Mouse (Mus musculus) intestine, embryonic 16.5 days (tissue): ENCODE results near the gene Fgfr2. TPM values are rescaled to one million over a fixed set of nuclear protein-coding genes. Genes with fewer than 3 reads are reported as not detected.

ENCODE experiments used
- ATAC-seq: fragments of 200-750 bp; cut with Nextera tagmentation; 2 replicates; pipeline ENCODE4 v1.8.0; 2017; ENCODE audit warnings: moderate TSS enrichment, moderate library complexity
- H3K27ac ChIP-seq: fragments of 300-500 bp; sonication (generic); 2 replicates; pipeline ENCODE4 v1.5.1; 2014; ENCODE audit warnings: mild to moderate bottlenecking, low read length
- H3K27me3 ChIP-seq: fragments of 300-500 bp; sonication (generic); replicated peaks from 2 replicates; pipeline ENCODE4 v1.6.1; 2014; ENCODE audit warnings: low read length, control low read depth, mixed read lengths; ENCODE audit not compliant: control insufficient read depth, insufficient read depth
- H3K36me3 ChIP-seq: fragments of 300-500 bp; sonication (generic); 2 replicates; pipeline ENCODE4 v1.6.1; 2014; ENCODE audit warnings: low read length, control low read depth; ENCODE audit not compliant: control insufficient read depth, insufficient read depth
- H3K4me1 ChIP-seq: fragments of 300-500 bp; sonication (generic); 2 replicates; pipeline ENCODE4 v1.6.1; 2014; ENCODE audit warnings: low read length, control low read depth, mixed read lengths; ENCODE audit not compliant: control insufficient read depth, insufficient read depth
- H3K4me2 ChIP-seq: fragments of 300-500 bp; sonication (generic); 2 replicates; pipeline ENCODE4 v1.6.1; 2014; ENCODE audit warnings: low read depth, low read length, control low read depth
- H3K4me3 ChIP-seq: fragments of 300-500 bp; sonication (generic); 2 replicates; pipeline ENCODE4 v1.5.1; 2014; ENCODE audit warnings: mild to moderate bottlenecking, low read length
- H3K9ac ChIP-seq: fragments of 300-500 bp; sonication (generic); 2 replicates; pipeline ENCODE4 v1.6.1; 2014; ENCODE audit warnings: low read depth, low read length
- H3K9me3 ChIP-seq: fragments of 300-500 bp; sonication (generic); 2 replicates; pipeline ENCODE4 v1.6.1; 2016; ENCODE audit warnings: low read length, control low read depth; ENCODE audit not compliant: control insufficient read depth
- WGBS: fragments of 180-500 bp; shearing (Covaris S2); extraction: QIAGEN DNeasy Blood & Tissue Kit; methylation state at CpG from one replicate; pipeline ENCODE4 v1.1.7; 2014; 5-methylcytosine and 5-hydroxymethylcytosine counted together
- polyA plus RNA-seq: library from polyadenylated mRNA; unstranded; fragments of >200 nt; fragmentation: Nextera tagmentation; extraction: Ambion mirVana; gene quantifications from 2 replicates; pipeline ENCODE4 v1.2.1, GENCODE M21; 2015

Gene Fgfr2
- polyA plus RNA-seq = 47.3 and 47.6 TPM in 2 replicates

GRCm38 (mm10) chr7:133123244-133123998, at the start of gene Fgfr2:
Gene Fgfr2 (minus strand): TSS chr7:133123350.
- peak within 1 kb of the TSS; percentile 98 for H3K9ac ChIP-seq
- WGBS = under 1% methylated on average over 38 of the region's 53 CpGs
- ATAC-seq = peak; percentile 61
- H3K36me3 ChIP-seq = no peaks in the 10 kb centered on the region
- no peaks in the 10 kb centered on the region for H3K27me3 ChIP-seq
- H3K4me3 ChIP-seq = peak within 1 kb of the TSS; percentile 94
- no peaks in the 10 kb centered on the region for H3K9me3 ChIP-seq
- H3K4me2 ChIP-seq = peak within 1 kb of the TSS; percentile 93
- peaks cover 27% of the 10 kb centered on the region for H3K4me1 ChIP-seq
- H3K27ac ChIP-seq = peak within 1 kb of the TSS; percentile 100

- Histone ChIP-seq H3K9me3 (no peaks in the 10 kb centered on the region), H3K36me3 (no peaks in the 10 kb centered on the region), H3K27me3 (no peaks in the 10 kb centered on the region), H3K9ac (no peak overlapping the region), H3K4me3 (no peak overlapping the region), H3K4me1 (no peaks in the 10 kb centered on the region), H3K4me2 (no peak overlapping the region), H3K27ac (0 out of 2 replicates have a peak overlapping the region, but pooled peaks have one; percentile 5)
- ATAC-seq = no peak
- WGBS = 73% methylated on average over 4 of the region's 4 CpGs
Measured at GRCm38 (mm10) chr7:133171403-133172032, 48.4 kb upstream of the Fgfr2 start.

GRCm38 (mm10) chr7:133168928-133169327, 45.8 kb upstream of the Fgfr2 start:
- WGBS = 83% methylated on average over 3 of the region's 3 CpGs

GRCm38 (mm10) chr7:133167903-133168302, 44.8 kb upstream of the Fgfr2 start:
- Histone ChIP-seq H3K4me2 (no peak overlapping the region), H3K9ac (no peak overlapping the region), H3K36me3 (no peaks in the 10 kb centered on the region), H3K4me3 (no peak overlapping the region), H3K27ac (no peak overlapping the region), H3K27me3 (no peaks in the 10 kb centered on the region), H3K4me1 (peaks cover 8% of the 10 kb centered on the region), H3K9me3 (no peaks in the 10 kb centered on the region)
- ATAC-seq = no peak
- 76% methylated on average over 2 of the region's 2 CpGs for WGBS

More at GRCm38 (mm10) chr7:133168928-133169327, 45.8 kb upstream of the Fgfr2 start:
- peaks cover 7% of the 10 kb centered on the region; the same call in 1 of the 2 replicates for H3K4me1 ChIP-seq
- no peaks in the 10 kb centered on the region for H3K9me3 ChIP-seq
- H3K9ac ChIP-seq = no peak overlapping the region
- no peak for ATAC-seq
- H3K4me3 ChIP-seq = no peak overlapping the region
- H3K27ac ChIP-seq = no peak overlapping the region
- H3K27me3 ChIP-seq = no peaks in the 10 kb centered on the region
- H3K4me2 ChIP-seq = no peak overlapping the region
- no peaks in the 10 kb centered on the region for H3K36me3 ChIP-seq

- Histone ChIP-seq H3K27me3 (no peaks in the 10 kb centered on the region), H3K4me1 (peaks cover 20% of the 10 kb centered on the region), H3K9me3 (no peaks in the 10 kb centered on the region), H3K36me3 (no peaks in the 10 kb centered on the region), H3K9ac (no peak overlapping the region), H3K27ac (no peak overlapping the region), H3K4me3 (no peak overlapping the region), H3K4me2 (no peak overlapping the region)
- peak; percentile 14; the same call in 1 of the 2 replicates for ATAC-seq
- WGBS = 20% methylated on average over 2 of the region's 2 CpGs
Measured at GRCm38 (mm10) chr7:133164770-133165169, 41.6 kb upstream of the Fgfr2 start.

- H3K27ac ChIP-seq = no peak overlapping the region
- no peak overlapping the region for H3K9ac ChIP-seq
- H3K27me3 ChIP-seq = no peaks in the 10 kb centered on the region
- no peak overlapping the region for H3K4me2 ChIP-seq
- no peaks in the 10 kb centered on the region for H3K36me3 ChIP-seq
- ATAC-seq = peak; percentile 75
- H3K4me3 ChIP-seq = no peak overlapping the region
- 48% methylated on average over 5 of the region's 5 CpGs for WGBS
- H3K9me3 ChIP-seq = no peaks in the 10 kb centered on the region
- H3K4me1 ChIP-seq = peaks cover 20% of the 10 kb centered on the region
Measured at GRCm38 (mm10) chr7:133163011-133163410, 39.9 kb upstream of the Fgfr2 start.

- peak; percentile 34 for ATAC-seq
- Histone ChIP-seq H3K27ac (peak overlapping the region; percentile 29; the same call in 1 of the 2 replicates), H3K9ac (no peak overlapping the region), H3K4me3 (no peak overlapping the region), H3K4me1 (peaks cover 20% of the 10 kb centered on the region), H3K4me2 (no peak overlapping the region), H3K27me3 (no peaks in the 10 kb centered on the region), H3K9me3 (no peaks in the 10 kb centered on the region), H3K36me3 (no peaks in the 10 kb centered on the region)
- WGBS = 30% methylated on average over 2 of the region's 2 CpGs
Measured at GRCm38 (mm10) chr7:133162131-133162530, 39.0 kb upstream of the Fgfr2 start.

- H3K27me3 ChIP-seq = no peaks in the 10 kb centered on the region
- 40% methylated on average over 7 of the region's 7 CpGs for WGBS
- ATAC-seq = peak; percentile 61
- H3K36me3 ChIP-seq = no peaks in the 10 kb centered on the region
- no peaks in the 10 kb centered on the region for H3K9me3 ChIP-seq
- H3K9ac ChIP-seq = no peak overlapping the region
- no peak overlapping the region for H3K4me3 ChIP-seq
- H3K4me2 ChIP-seq = no peak overlapping the region
- H3K27ac ChIP-seq = peak overlapping the region; percentile 30; the same call in 1 of the 2 replicates
- H3K4me1 ChIP-seq = peaks cover 20% of the 10 kb centered on the region
Measured at GRCm38 (mm10) chr7:133161362-133162080, 38.4 kb upstream of the Fgfr2 start.

- H3K4me2 ChIP-seq = no peak overlapping the region
- H3K9ac ChIP-seq = no peak overlapping the region
- no peaks in the 10 kb centered on the region for H3K27me3 ChIP-seq
- H3K27ac ChIP-seq = no peak overlapping the region
- H3K4me1 ChIP-seq = peaks cover 13% of the 10 kb centered on the region
- no peak for ATAC-seq
- no peaks in the 10 kb centered on the region for H3K36me3 ChIP-seq
- H3K4me3 ChIP-seq = no peak overlapping the region
- 91% methylated on average over 3 of the region's 3 CpGs for WGBS
- H3K9me3 ChIP-seq = no peaks in the 10 kb centered on the region
Measured at GRCm38 (mm10) chr7:133159519-133159918, 36.4 kb upstream of the Fgfr2 start.
